In genomic region chr13:42158259-42158658, GRCm38 (mm10) we compare ENCODE assay signal across 22 mouse cellular contexts.
A peak's percentile ranks its signal among the peaks of the same experiment; 100 is the strongest.
DNase-seq lines count a peak whose midpoint lies in the region; ATAC-seq lines count a peak whose summit lies in the region.
"Had no signal": no experiment of that assay in that cellular context is flagged by ENCODE, and none has a peak within 500 bp of the region (broad histone marks: within the 10 kb centered on the region; RNA-seq: fewer than 3 reads in every experiment).

No protein-coding gene starts in this region.

- DNase-seq in frontal cortex, postnatal 14 days (ENCODE audit: low spot score in 2 of 2): no peak
- DNase-seq in layer of hippocampus, adult 9-11 months: peak; percentile 34
- no peak for DNase-seq in layer of hippocampus, postnatal 14 days (ENCODE audit: low spot score in 2 of 2)
- DNase-seq in right cerebral cortex, adult 2 months (ENCODE audit: low spot score in 2 of 2): peak; percentile 53 to 57
- no peak for DNase-seq in right cerebral cortex, postnatal 4 days
- DNase-seq in telencephalon, adult 2 months (ENCODE audit: low read depth, low spot score): peak; percentile 38
- DNase-seq in heart, adult 8-10 months (ENCODE audit: low spot score): no peak
- DNase-seq: adrenal gland, adult 8-10 months; cerebellum, adult 11 months; cerebellum, adult 9-10 months; cerebellum, postnatal 36 days; gastrocnemius, postnatal 14 days; heart, postnatal 10 days; kidney, adult 9 months; kidney, postnatal 14 days; liver, embryonic 13.5 days; lung, adult 18-20 months; lung, postnatal 4 days had no signal

- peak; percentile 58; the same call in 1 of the 2 replicates for ATAC-seq in frontal cortex, adult (ENCODE audit: low TSS enrichment)
- ATAC-seq: forebrain, embryonic 13.5 days; intestine, postnatal 0 days; lung, postnatal 0 days had no signal

Comparison
In these comparisons a context has a peak if more than half of its experiments do, and no peak if none do; other contexts are left out.
1. DNase-seq: peak in layer of hippocampus, adult 9-11 months (single experiment), right cerebral cortex, adult 2 months (2 of 2) and telencephalon, adult 2 months (single experiment); none in frontal cortex, postnatal 14 days (0 of 2), layer of hippocampus, postnatal 14 days (0 of 2), right cerebral cortex, postnatal 4 days (single experiment) and heart, adult 8-10 months (single experiment).